Mouse (Mus musculus): Measurements from ENCODE around the gene Tmem132d. TPM values are rescaled to one million over a fixed set of nuclear protein-coding genes. Genes with fewer than 3 reads are reported as not detected.

The Tmem132d gene
- polyA plus RNA-seq, 2 experiments = 0.33 to 0.58 TPM

DNA sequence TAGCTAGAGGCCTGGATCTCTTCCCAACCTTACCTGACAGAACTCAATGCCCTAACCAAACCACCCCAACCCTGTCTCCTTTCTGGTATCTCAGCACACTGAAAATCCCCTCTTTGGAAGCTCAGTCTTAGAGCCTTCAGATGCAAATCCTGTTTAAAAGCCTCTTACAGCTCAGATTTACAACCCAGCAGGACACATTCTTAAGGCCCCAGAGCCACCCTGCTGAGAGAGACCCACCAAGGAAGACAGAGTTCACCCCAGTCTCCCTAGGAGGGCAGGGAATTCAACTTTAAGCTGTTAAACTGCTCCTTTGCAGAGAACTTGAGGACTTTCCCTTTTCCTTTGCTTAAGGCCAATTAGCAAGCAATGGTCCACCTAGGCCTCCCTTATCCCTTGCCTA is 199.8 kb downstream of the Tmem132d start:
- Histone ChIP-seq H3K9me3 (ENCODE audit: control insufficient read depth, low read length) (no peaks in the 10 kb centered on the region), H3K4me1 (ENCODE audit: control insufficient read depth, insufficient read depth, low read length) (no peaks in the 10 kb centered on the region), H3K36me3 (ENCODE audit: control insufficient read depth, insufficient read depth, low read length) (no peaks in the 10 kb centered on the region), H3K4me2 (replicated peaks; ENCODE audit: low read depth, low read length, severe bottlenecking) (no peak overlapping the region), H3K27ac (replicated peaks; ENCODE audit: low read depth, low read length) (no peak overlapping the region), H3K4me3 (replicated peaks; ENCODE audit: low read length) (no peak overlapping the region), H3K9ac (ENCODE audit: low read depth, low read length, severe bottlenecking) (no peak overlapping the region), H3K27me3 (ENCODE audit: control insufficient read depth, insufficient read depth, low read length) (no peaks in the 10 kb centered on the region)
- no peak for TF ChIP-seq POLR2A (IDR thresholded peaks at IDR 0.05; ENCODE audit: borderline replicate concordance, extremely low read depth, insufficient read depth, insufficient read length)
- DNase-seq (ENCODE audit: low spot score) (no peak), ATAC-seq (ENCODE audit: low FRiP score, low read depth) (no peak)

DNA sequence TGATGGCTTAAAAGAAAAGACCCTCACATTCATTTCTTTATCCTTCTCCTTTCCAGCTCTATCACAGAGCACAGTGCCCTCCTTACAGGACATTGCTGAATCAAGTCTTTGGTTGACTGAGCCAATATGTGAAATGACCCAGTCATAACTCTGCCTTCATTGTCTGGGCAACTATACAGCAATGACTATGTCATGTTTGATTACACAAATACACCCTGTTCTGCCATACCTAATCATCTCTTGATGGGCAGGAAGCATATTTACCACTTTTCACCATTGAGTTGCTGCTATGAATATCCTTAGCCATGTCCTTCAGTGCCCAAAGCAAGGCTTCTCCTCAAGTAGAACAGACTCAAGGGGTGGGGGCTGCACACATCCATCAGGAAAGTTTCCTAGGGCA is 214.6 kb downstream of the Tmem132d start:
- DNase-seq (ENCODE audit: low spot score) = no peak
- H3K36me3 ChIP-seq (ENCODE audit: control insufficient read depth, insufficient read depth, low read length) = no peaks in the 10 kb centered on the region
- ATAC-seq (ENCODE audit: low FRiP score, low read depth) = no peak
- H3K4me3 ChIP-seq (replicated peaks; ENCODE audit: low read length) = no peak overlapping the region
- no peak overlapping the region for H3K9ac ChIP-seq (ENCODE audit: low read depth, low read length, severe bottlenecking)
- H3K27me3 ChIP-seq (ENCODE audit: control insufficient read depth, insufficient read depth, low read length) = no peaks in the 10 kb centered on the region
- H3K4me2 ChIP-seq (replicated peaks; ENCODE audit: low read depth, low read length, severe bottlenecking) = no peak overlapping the region
- H3K4me1 ChIP-seq (ENCODE audit: control insufficient read depth, insufficient read depth, low read length) = no peaks in the 10 kb centered on the region
- H3K9me3 ChIP-seq (ENCODE audit: control insufficient read depth, low read length) = no peaks in the 10 kb centered on the region
- H3K27ac ChIP-seq (replicated peaks; ENCODE audit: low read depth, low read length) = no peak overlapping the region
- no peak for TF ChIP-seq POLR2A (IDR thresholded peaks at IDR 0.05; ENCODE audit: borderline replicate concordance, extremely low read depth, insufficient read depth, insufficient read length)

DNA sequence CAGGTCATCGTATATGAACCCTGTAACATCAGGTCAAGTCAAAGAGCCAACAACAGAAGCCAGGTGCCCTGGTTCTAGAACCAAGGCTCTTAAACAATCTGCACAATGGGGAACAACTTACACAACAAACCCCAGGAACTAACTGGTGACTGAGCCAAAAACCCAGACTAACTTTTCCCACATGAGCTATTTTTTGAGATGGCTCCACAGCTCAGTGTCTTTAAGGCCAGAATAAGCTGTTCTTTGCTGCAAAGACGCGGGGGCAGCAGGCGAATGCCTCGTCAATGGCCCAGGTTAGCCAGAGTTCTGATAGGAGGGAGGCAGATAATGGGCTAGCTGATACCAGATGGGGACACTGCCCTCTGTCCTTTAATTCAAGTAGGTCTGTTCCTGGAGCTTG is 221.8 kb downstream of the Tmem132d start:
- H3K4me1 ChIP-seq (ENCODE audit: control insufficient read depth, insufficient read depth, low read length) = no peaks in the 10 kb centered on the region
- H3K4me3 ChIP-seq (replicated peaks; ENCODE audit: low read length) = no peak overlapping the region
- TF ChIP-seq POLR2A (IDR thresholded peaks at IDR 0.05; ENCODE audit: borderline replicate concordance, extremely low read depth, insufficient read depth, insufficient read length) = no peak
- ATAC-seq (ENCODE audit: low FRiP score, low read depth) (no peak), DNase-seq (ENCODE audit: low spot score) (no peak)
- H3K4me2 ChIP-seq (replicated peaks; ENCODE audit: low read depth, low read length, severe bottlenecking) = no peak overlapping the region
- no peaks in the 10 kb centered on the region for H3K9me3 ChIP-seq (ENCODE audit: control insufficient read depth, low read length)
- H3K27ac ChIP-seq (replicated peaks; ENCODE audit: low read depth, low read length) = no peak overlapping the region
- H3K36me3 ChIP-seq (ENCODE audit: control insufficient read depth, insufficient read depth, low read length) = no peaks in the 10 kb centered on the region
- no peak overlapping the region for H3K9ac ChIP-seq (ENCODE audit: low read depth, low read length, severe bottlenecking)
- 91% methylated on average over 5 of the region's 5 CpGs for WGBS
- H3K27me3 ChIP-seq (ENCODE audit: control insufficient read depth, insufficient read depth, low read length) = no peaks in the 10 kb centered on the region

DNA sequence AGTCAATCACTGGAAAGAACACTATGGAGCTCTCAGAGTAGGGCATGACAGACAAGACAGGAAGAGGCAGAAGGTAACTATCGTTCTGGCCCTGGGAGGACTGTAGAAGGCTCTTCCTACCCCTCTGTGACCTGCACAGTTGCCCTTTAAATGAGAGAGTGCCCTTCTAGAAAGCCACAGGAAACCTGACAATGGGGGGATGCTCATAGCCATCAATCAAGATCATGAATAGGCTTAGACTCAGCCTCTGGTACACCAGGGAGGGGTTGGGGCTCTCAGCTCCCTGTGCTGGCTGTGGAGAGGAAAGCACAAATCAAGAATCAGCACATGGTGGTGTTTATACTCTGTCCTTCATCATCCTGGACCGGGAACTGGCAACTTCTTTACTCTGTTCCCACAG is 227.2 kb downstream of the Tmem132d start:
- Histone ChIP-seq H3K9ac (ENCODE audit: low read depth, low read length, severe bottlenecking) (no peak overlapping the region), H3K4me3 (replicated peaks; ENCODE audit: low read length) (no peak overlapping the region), H3K9me3 (ENCODE audit: control insufficient read depth, low read length) (no peaks in the 10 kb centered on the region), H3K36me3 (ENCODE audit: control insufficient read depth, insufficient read depth, low read length) (no peaks in the 10 kb centered on the region), H3K27ac (replicated peaks; ENCODE audit: low read depth, low read length) (no peak overlapping the region), H3K4me1 (ENCODE audit: control insufficient read depth, insufficient read depth, low read length) (peaks cover 13% of the 10 kb centered on the region), H3K27me3 (ENCODE audit: control insufficient read depth, insufficient read depth, low read length) (no peaks in the 10 kb centered on the region), H3K4me2 (replicated peaks; ENCODE audit: low read depth, low read length, severe bottlenecking) (no peak overlapping the region)
- 62% methylated on average over 2 of the region's 2 CpGs for WGBS
- no peak for DNase-seq (ENCODE audit: low spot score)
- ATAC-seq (ENCODE audit: low FRiP score, low read depth) = no peak
- no peak for TF ChIP-seq POLR2A (IDR thresholded peaks at IDR 0.05; ENCODE audit: borderline replicate concordance, extremely low read depth, insufficient read depth, insufficient read length)

DNA sequence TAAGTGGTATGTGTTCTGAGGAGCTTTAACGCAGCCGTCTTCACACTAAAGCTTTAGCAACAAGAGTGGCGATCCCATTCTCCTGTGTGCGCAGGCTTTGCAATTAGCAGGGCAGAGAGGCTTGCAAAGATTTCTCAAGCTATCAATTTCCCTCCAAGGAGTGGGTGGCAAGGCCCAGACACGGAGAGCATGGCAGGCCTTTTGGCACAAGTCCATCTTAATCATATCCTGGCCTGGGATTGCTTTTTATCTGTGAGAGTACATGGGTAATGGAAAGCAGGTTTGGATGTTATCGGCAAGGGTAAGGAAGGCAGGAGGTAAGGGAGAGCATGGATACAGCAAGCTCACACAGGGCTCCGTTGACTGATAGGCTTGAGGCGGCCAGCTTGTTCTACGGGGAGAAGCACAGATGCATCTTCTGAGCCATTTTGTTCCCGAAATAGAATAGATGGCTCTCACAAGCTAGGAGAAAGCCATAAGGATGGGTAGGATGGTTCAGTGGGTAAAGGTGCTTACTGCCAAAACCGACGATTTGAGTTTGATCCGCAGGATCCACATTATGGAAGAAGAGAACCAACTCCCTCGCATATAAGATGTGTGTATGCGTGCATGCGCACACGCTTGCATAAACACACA is 228.1 kb downstream of the Tmem132d start:
- WGBS = 71% methylated on average over 17 of the region's 17 CpGs
- no peak overlapping the region for H3K4me3 ChIP-seq (replicated peaks; ENCODE audit: low read length)
- no peak overlapping the region for H3K27ac ChIP-seq (replicated peaks; ENCODE audit: low read depth, low read length)
- no peaks in the 10 kb centered on the region for H3K9me3 ChIP-seq (ENCODE audit: control insufficient read depth, low read length)
- peaks cover 13% of the 10 kb centered on the region for H3K4me1 ChIP-seq (ENCODE audit: control insufficient read depth, insufficient read depth, low read length)
- H3K36me3 ChIP-seq (ENCODE audit: control insufficient read depth, insufficient read depth, low read length) = no peaks in the 10 kb centered on the region
- ATAC-seq (ENCODE audit: low FRiP score, low read depth) (no peak), DNase-seq (ENCODE audit: low spot score) (no peak)
- TF ChIP-seq POLR2A (IDR thresholded peaks at IDR 0.05; ENCODE audit: borderline replicate concordance, extremely low read depth, insufficient read depth, insufficient read length) = no peak
- no peaks in the 10 kb centered on the region for H3K27me3 ChIP-seq (ENCODE audit: control insufficient read depth, insufficient read depth, low read length)
- no peak overlapping the region for H3K4me2 ChIP-seq (replicated peaks; ENCODE audit: low read depth, low read length, severe bottlenecking)
- no peak overlapping the region for H3K9ac ChIP-seq (ENCODE audit: low read depth, low read length, severe bottlenecking)

Data from limb, embryonic 14.5 days (tissue).